ENCODE assay signal across 10 mouse cellular contexts in the genomic region with DNA sequence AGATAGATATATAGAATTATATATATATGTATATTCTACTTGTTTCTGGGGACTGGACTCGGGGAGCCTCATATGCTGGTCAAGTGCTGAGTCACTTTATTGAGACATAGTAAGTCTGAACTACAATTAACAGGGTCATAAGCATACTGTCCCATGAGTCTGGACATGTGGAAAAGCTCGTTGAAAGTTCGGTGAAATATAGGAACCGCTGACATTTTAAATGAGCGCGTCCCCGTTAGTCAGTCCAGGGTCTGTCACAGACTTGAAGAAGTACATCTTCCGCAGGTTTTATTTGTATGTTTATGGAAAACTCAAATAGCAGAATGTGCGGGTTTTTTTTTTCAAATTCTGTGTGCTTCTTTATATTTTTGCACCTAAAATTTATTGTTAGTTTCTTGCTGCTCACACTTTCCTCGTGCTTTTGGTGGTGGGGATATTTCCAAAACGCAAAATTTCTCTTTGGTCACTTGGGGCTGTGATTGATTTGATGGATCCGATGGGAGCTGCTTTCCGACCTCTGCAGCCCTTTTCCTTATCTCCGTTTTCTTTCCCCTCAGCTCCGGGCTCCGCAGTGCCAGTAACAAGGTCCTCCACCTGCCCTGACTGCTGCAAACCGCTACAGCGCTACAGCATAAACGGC. TPM values are rescaled to one million over a fixed set of nuclear protein-coding genes. Genes with fewer than 3 reads are reported as not detected.
DNase-seq lines count a peak whose midpoint lies in the region; ATAC-seq and TF ChIP-seq lines count a peak whose summit lies in the region.
"Had no signal": no experiment of that assay in that cellular context is flagged by ENCODE, and none has a peak within 500 bp of the region (broad histone marks: within the 10 kb centered on the region; RNA-seq: fewer than 3 reads in every experiment).

No protein-coding gene starts in this region.

- peak overlapping the region; percentile 81 for H3K4me2 ChIP-seq in heart, embryonic 12.5 days
- no peak overlapping the region for H3K4me2 ChIP-seq in forebrain, postnatal 0 days (ENCODE audit: low read depth)
- peak overlapping the region; percentile 30; the same call in 1 of the 2 replicates for H3K4me2 ChIP-seq in liver, embryonic 14.5 days (ENCODE audit: low read depth)

- ATAC-seq in heart, embryonic 12.5 days (ENCODE audit: insufficient number of reproducible peaks, low FRiP score), result no peak
- ATAC-seq in forebrain, postnatal 0 days, result no peak
- ATAC-seq in liver, embryonic 14.5 days (ENCODE audit: insufficient read depth), result no peak

- H3K4me3 ChIP-seq in heart, embryonic 12.5 days, result peak overlapping the region; percentile 56
- peak overlapping the region; percentile 20; the same call in 1 of the 2 replicates for H3K4me3 ChIP-seq in forebrain, postnatal 0 days (ENCODE audit: low read depth, low read length)
- no peak overlapping the region for H3K4me3 ChIP-seq in liver, embryonic 14.5 days (ENCODE audit: insufficient read depth in 1 of 2, low read depth in 2 of 2, low read length in 2 of 2)

- H3K4me1 ChIP-seq in heart, embryonic 12.5 days (replicated peaks), result peaks cover 25% of the 10 kb centered on the region
- no peaks in the 10 kb centered on the region for H3K4me1 ChIP-seq in forebrain, postnatal 0 days (ENCODE audit: insufficient read depth)
- H3K4me1 ChIP-seq in liver, embryonic 14.5 days (replicated peaks; ENCODE audit: control insufficient read depth in 2 of 2, insufficient read depth in 2 of 2, low read length in 1 of 2), result no peaks in the 10 kb centered on the region

- DNase-seq in heart, adult 9 months (ENCODE audit: low spot score in 2 of 2), result no peak
- peak; percentile 38 for DNase-seq in ES-CJ7 (ENCODE audit: low read depth, low spot score)
- DNase-seq in forebrain, postnatal 0 days, result no peak
- DNase-seq in liver, embryonic 14.5 days (ENCODE audit: low read depth in 3 of 3, low spot score in 3 of 3), result no peak
- DNase-seq in right cerebral cortex, postnatal 14 days, result no peak
- no peak for DNase-seq in gastrocnemius, postnatal 10 days
- DNase-seq in cerebellum, adult 11 months, result no peak

- 2% methylated on average over 19 of the region's 19 CpGs for WGBS in heart, embryonic 12.5 days
- whole genome bisulfite sequencing in forebrain, postnatal 0 days, result 3% methylated on average over 19 of the region's 19 CpGs
- 3% methylated on average over 19 of the region's 19 CpGs for WGBS in liver, embryonic 14.5 days (ENCODE audit: insufficient replicate concordance)

- TF ChIP-seq EP300 in liver, embryonic 14.5 days (IDR thresholded peaks at IDR 0.05; ENCODE audit: low read depth), result no peak

- peaks cover 32% of the 10 kb centered on the region for H3K27me3 ChIP-seq in heart, embryonic 12.5 days (replicated peaks)
- H3K27me3 ChIP-seq in forebrain, postnatal 0 days (ENCODE audit: insufficient read depth, low read length), result peaks cover 65% of the 10 kb centered on the region
- peaks cover 81% of the 10 kb centered on the region for H3K27me3 ChIP-seq in liver, embryonic 14.5 days (ENCODE audit: control insufficient read depth, insufficient read depth, low read length)

- TF ChIP-seq CTCF in forebrain, postnatal 0 days (IDR thresholded peaks at IDR 0.05; ENCODE audit: low read depth), result no peak
- no peak for TF ChIP-seq CTCF in liver, embryonic 14.5 days (IDR thresholded peaks at IDR 0.05; ENCODE audit: low read depth)

- H3K9me3 ChIP-seq in heart, embryonic 12.5 days (replicated peaks), result no peaks in the 10 kb centered on the region
- H3K9me3 ChIP-seq in forebrain, postnatal 0 days (ENCODE audit: low read length), result no peaks in the 10 kb centered on the region
- no peaks in the 10 kb centered on the region for H3K9me3 ChIP-seq in liver, embryonic 14.5 days (ENCODE audit: control insufficient read depth, low read length)

- H3K9ac ChIP-seq in heart, embryonic 12.5 days, result peak overlapping the region; percentile 90
- no peak overlapping the region for H3K9ac ChIP-seq in forebrain, postnatal 0 days
- H3K9ac ChIP-seq in liver, embryonic 14.5 days (replicated peaks), result no peak overlapping the region

- H3K36me3 ChIP-seq in heart, embryonic 12.5 days, result no peaks in the 10 kb centered on the region
- H3K36me3 ChIP-seq in forebrain, postnatal 0 days (ENCODE audit: insufficient read depth), result no peaks in the 10 kb centered on the region
- no peaks in the 10 kb centered on the region for H3K36me3 ChIP-seq in liver, embryonic 14.5 days (replicated peaks; ENCODE audit: control insufficient read depth, insufficient read depth, low read depth)

- peak overlapping the region; percentile 97 for H3K27ac ChIP-seq in heart, embryonic 12.5 days (ENCODE audit: poor library complexity, severe bottlenecking)
- no peak overlapping the region for H3K27ac ChIP-seq in forebrain, postnatal 0 days (ENCODE audit: low read depth, low read length)
- no peak overlapping the region for H3K27ac ChIP-seq in liver, embryonic 14.5 days

RNA-seq across cellular contexts. Expression of a gene that starts 4.4 kb away (rescaled TPM):
- 200 and 212 TPM in 2 replicates for polyA plus RNA-seq in heart, embryonic 12.5 days (2016; fragmentation: Nextera tagmentation; extraction: Ambion mirVana)
- total RNA-seq in forebrain, postnatal 0 days (2014; rRNA removed), result 0.14 TPM in 1 of 2 replicates, not detected in the other
- polyA plus RNA-seq in forebrain, postnatal 0 days (2015; fragmentation: Nextera tagmentation; extraction: Ambion mirVana), result not detected in 2 replicates
- polyA plus RNA-seq in liver, embryonic 14.5 days (2012; rRNA removed), result not detected in 2 replicates
- polyA plus RNA-seq in liver, embryonic 14.5 days (2014; fragmentation: Nextera tagmentation; extraction: Ambion mirVana), result not detected in 2 replicates
- total RNA-seq in gastrocnemius, postnatal 10 days (2021), result not detected
- total RNA-seq: layer of hippocampus, postnatal 10 days; monocyte, adult 5-6 weeks had no signal

Comparison
In these comparisons a context has a peak if more than half of its experiments do, and no peak if none do; other contexts are left out.
1. H3K4me3 ChIP-seq: peak in heart, embryonic 12.5 days (single experiment) and forebrain, postnatal 0 days (single experiment); none in liver, embryonic 14.5 days (0 of 2).
2. RNA of a gene that starts 4.4 kb away (polyA plus RNA-seq): 200 to 212 TPM in heart, embryonic 12.5 days; not detected in forebrain, postnatal 0 days and not detected in liver, embryonic 14.5 days; every median in the first group is over 100 times any median in the second.